Mouse (Mus musculus): ENCODE measurements around the gene Uba52. TPM values are rescaled to one million over a fixed set of nuclear protein-coding genes. Genes with fewer than 3 reads are reported as not detected.

The Uba52 gene
- polyA plus RNA-seq, 1 experiment from 2014 or later, result 891 TPM

GRCm38 (mm10) chr8:70476333-70477268 is 34.0 kb downstream of the Uba52 start, which contains the start of gene Klhl26:
Gene Klhl26 (minus strand): TSS chr8:70476968.
- Histone ChIP-seq H3K36me3 (no peaks in the 10 kb centered on the region), H3K9me3 (no peaks in the 10 kb centered on the region), H3K27ac (peak within 1 kb of the TSS; percentile 80), H3K9ac (replicated peaks) (peak within 1 kb of the TSS; percentile 88), H3K4me3 (replicated peaks) (peak within 1 kb of the TSS; percentile 87), H3K4me1 (replicated peaks) (peaks cover 9% of the 10 kb centered on the region), H3K27me3 (peaks cover 4% of the 10 kb centered on the region), H3K4me2 (peak within 1 kb of the TSS; percentile 92)
- peak; percentile 79 for ATAC-seq (ENCODE audit: insufficient number of reproducible peaks, insufficient read depth, low FRiP score, low TSS enrichment, low read depth)
- WGBS, result under 1% methylated on average over 53 of the region's 53 CpGs

DNA sequence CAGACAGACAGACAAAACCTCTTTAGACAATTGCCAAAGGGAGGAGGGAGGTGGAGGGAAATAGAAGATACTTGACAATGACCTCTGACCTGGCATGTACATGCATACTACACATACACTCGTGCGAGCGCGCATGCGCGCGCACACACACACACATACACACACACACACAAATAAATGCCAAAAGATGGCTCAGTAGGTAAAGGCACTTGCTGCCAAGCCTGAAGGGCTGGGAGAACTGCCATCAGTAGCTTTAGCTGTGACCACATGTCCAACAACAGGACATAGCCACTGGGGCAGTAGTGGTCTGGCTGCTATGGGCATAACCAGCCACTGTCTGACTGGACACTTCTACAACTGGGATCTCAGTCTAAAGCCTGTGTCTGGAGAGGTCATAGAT is 38.7 kb downstream of the Uba52 start:
- no peaks in the 10 kb centered on the region; the same call in 1 of the 2 replicates for H3K36me3 ChIP-seq
- ATAC-seq (ENCODE audit: insufficient number of reproducible peaks, insufficient read depth, low FRiP score, low TSS enrichment, low read depth), result no peak
- H3K9ac ChIP-seq (replicated peaks), result no peak overlapping the region
- peaks cover 29% of the 10 kb centered on the region for H3K4me1 ChIP-seq (replicated peaks)
- no peaks in the 10 kb centered on the region for H3K9me3 ChIP-seq
- H3K27me3 ChIP-seq, result no peaks in the 10 kb centered on the region
- H3K4me3 ChIP-seq (replicated peaks), result no peak overlapping the region
- no peak overlapping the region for H3K4me2 ChIP-seq
- 98% methylated on average over 7 of the region's 7 CpGs for WGBS
- no peak overlapping the region for H3K27ac ChIP-seq

DNA sequence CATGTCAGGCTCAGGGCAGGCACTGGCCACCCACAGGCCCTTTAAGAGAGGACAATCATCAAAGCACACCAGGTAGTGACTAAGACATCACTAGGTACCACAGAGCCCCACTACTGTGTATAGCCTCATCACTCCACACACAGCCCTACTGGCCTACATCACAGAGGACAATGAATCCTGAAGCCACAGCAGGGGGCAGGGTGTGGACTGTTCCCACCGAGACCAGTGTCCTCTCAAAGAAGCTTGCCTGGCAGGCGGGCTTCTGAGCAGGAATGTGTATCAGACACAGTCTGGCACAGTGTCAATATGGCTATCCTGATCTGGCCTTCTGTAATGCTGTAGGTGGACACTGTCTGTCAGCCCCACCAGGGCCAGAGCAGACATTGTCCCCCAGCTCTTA is 40.7 kb downstream of the Uba52 start:
- Histone ChIP-seq H3K27ac (no peak overlapping the region), H3K4me2 (no peak overlapping the region), H3K27me3 (no peaks in the 10 kb centered on the region), H3K4me1 (replicated peaks) (peaks cover 23% of the 10 kb centered on the region), H3K36me3 (peaks cover 10% of the 10 kb centered on the region), H3K9ac (replicated peaks) (no peak overlapping the region), H3K9me3 (no peaks in the 10 kb centered on the region), H3K4me3 (replicated peaks) (no peak overlapping the region)
- 69% methylated on average over 2 of the region's 2 CpGs for WGBS
- ATAC-seq (ENCODE audit: insufficient number of reproducible peaks, insufficient read depth, low FRiP score, low TSS enrichment, low read depth), result 0 out of 2 replicates have a peak, but pooled peaks have one; percentile 40

GRCm38 (mm10) chr8:70469295-70469916 is 41.2 kb downstream of the Uba52 start:
- Histone ChIP-seq H3K36me3 (peaks cover 10% of the 10 kb centered on the region), H3K9ac (replicated peaks) (no peak overlapping the region), H3K9me3 (no peaks in the 10 kb centered on the region), H3K4me2 (no peak overlapping the region), H3K27me3 (no peaks in the 10 kb centered on the region), H3K27ac (no peak overlapping the region), H3K4me3 (replicated peaks) (no peak overlapping the region), H3K4me1 (replicated peaks) (peaks cover 23% of the 10 kb centered on the region)
- no peak for ATAC-seq (ENCODE audit: insufficient number of reproducible peaks, insufficient read depth, low FRiP score, low TSS enrichment, low read depth)
- 70% methylated on average over 10 of the region's 10 CpGs for WGBS

GRCm38 (mm10) chr8:70468733-70469132 is 41.9 kb downstream of the Uba52 start:
- ATAC-seq (ENCODE audit: insufficient number of reproducible peaks, insufficient read depth, low FRiP score, low TSS enrichment, low read depth), result no peak
- H3K27me3 ChIP-seq, result no peaks in the 10 kb centered on the region
- H3K36me3 ChIP-seq, result peaks cover 10% of the 10 kb centered on the region
- no peaks in the 10 kb centered on the region for H3K9me3 ChIP-seq
- no peak overlapping the region for H3K9ac ChIP-seq (replicated peaks)
- no peak overlapping the region for H3K27ac ChIP-seq
- H3K4me3 ChIP-seq (replicated peaks), result no peak overlapping the region
- peaks cover 24% of the 10 kb centered on the region for H3K4me1 ChIP-seq (replicated peaks)
- 88% methylated on average over 4 of the region's 4 CpGs for WGBS
- H3K4me2 ChIP-seq, result no peak overlapping the region

DNA sequence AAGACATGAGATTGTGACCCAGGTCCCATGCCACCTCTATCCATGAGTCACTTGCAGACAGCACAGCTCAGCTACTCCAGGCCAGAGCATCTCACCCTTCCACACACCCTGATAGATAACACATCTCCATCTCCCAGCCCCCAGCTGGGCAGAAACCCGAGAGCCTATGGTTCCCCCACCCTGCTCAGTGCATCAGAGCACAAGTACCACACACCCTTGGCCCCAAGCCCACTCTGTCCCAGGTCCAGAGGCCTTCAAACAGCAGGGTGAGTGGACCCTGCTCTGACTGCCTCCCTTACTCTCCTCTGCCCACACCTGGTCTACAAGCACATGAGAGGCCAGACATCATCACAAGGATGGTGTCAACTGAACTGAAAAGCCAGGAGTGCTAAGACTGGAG is 42.7 kb downstream of the Uba52 start:
- Histone ChIP-seq H3K4me2 (no peak overlapping the region), H3K9ac (replicated peaks) (no peak overlapping the region), H3K27me3 (no peaks in the 10 kb centered on the region), H3K27ac (no peak overlapping the region), H3K4me1 (replicated peaks) (peaks cover 31% of the 10 kb centered on the region), H3K4me3 (replicated peaks) (no peak overlapping the region), H3K36me3 (peaks cover 10% of the 10 kb centered on the region), H3K9me3 (no peaks in the 10 kb centered on the region)
- ATAC-seq (ENCODE audit: insufficient number of reproducible peaks, insufficient read depth, low FRiP score, low TSS enrichment, low read depth), result no peak
- 71% methylated on average over 1 of the region's 1 CpGs for WGBS

GRCm38 (mm10) chr8:70467229-70467725 is 43.3 kb downstream of the Uba52 start:
- Histone ChIP-seq H3K27me3 (no peaks in the 10 kb centered on the region), H3K4me3 (replicated peaks) (no peak overlapping the region), H3K4me1 (replicated peaks) (peaks cover 37% of the 10 kb centered on the region), H3K27ac (peak overlapping the region; percentile 20; the same call in 1 of the 2 replicates), H3K9me3 (no peaks in the 10 kb centered on the region), H3K9ac (replicated peaks) (no peak overlapping the region), H3K4me2 (no peak overlapping the region), H3K36me3 (peaks cover 10% of the 10 kb centered on the region)
- WGBS, result 71% methylated on average over 5 of the region's 5 CpGs
- ATAC-seq (ENCODE audit: insufficient number of reproducible peaks, insufficient read depth, low FRiP score, low TSS enrichment, low read depth), result no peak

- Histone ChIP-seq H3K9me3 (no peaks in the 10 kb centered on the region), H3K9ac (replicated peaks) (no peak overlapping the region), H3K4me3 (replicated peaks) (no peak overlapping the region), H3K36me3 (peaks cover 10% of the 10 kb centered on the region), H3K27me3 (no peaks in the 10 kb centered on the region), H3K27ac (0 out of 2 replicates have a peak overlapping the region, but pooled peaks have one; percentile 50), H3K4me2 (no peak overlapping the region), H3K4me1 (replicated peaks) (peaks cover 42% of the 10 kb centered on the region)
- 61% methylated on average over 11 of the region's 11 CpGs for WGBS
- ATAC-seq (ENCODE audit: insufficient number of reproducible peaks, insufficient read depth, low FRiP score, low TSS enrichment, low read depth), result no peak
Observed at GRCm38 (mm10) chr8:70466771-70467170, 43.8 kb downstream of the Uba52 start.

DNA sequence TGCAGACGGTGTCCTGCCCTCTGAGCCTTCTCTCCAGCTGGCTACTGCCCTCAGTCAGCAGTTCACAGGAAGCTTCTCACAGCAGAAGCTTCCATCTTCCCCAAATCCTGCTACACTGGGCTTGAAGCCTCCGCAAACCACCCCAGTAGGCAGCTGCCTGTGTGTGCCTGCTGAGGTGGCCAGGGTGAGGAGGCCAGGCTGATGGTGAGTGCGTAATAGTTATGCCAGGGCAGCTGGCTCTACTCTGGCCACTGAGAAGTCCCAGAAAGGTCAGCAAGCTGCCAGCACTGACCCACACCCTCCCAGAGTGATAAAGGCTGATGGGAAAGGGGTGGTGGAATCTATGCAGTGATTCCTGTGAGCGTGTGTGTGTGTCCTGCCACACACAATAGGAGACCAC is 44.3 kb downstream of the Uba52 start:
- H3K9me3 ChIP-seq, result no peaks in the 10 kb centered on the region
- no peaks in the 10 kb centered on the region for H3K27me3 ChIP-seq
- H3K4me3 ChIP-seq (replicated peaks), result no peak overlapping the region
- 0 out of 2 replicates have a peak overlapping the region, but pooled peaks have one; percentile 12 for H3K9ac ChIP-seq (replicated peaks)
- WGBS, result 87% methylated on average over 4 of the region's 4 CpGs
- H3K27ac ChIP-seq, result 0 out of 2 replicates have a peak overlapping the region, but pooled peaks have one; percentile 50
- H3K4me1 ChIP-seq (replicated peaks), result peaks cover 45% of the 10 kb centered on the region
- peaks cover 10% of the 10 kb centered on the region for H3K36me3 ChIP-seq
- H3K4me2 ChIP-seq, result no peak overlapping the region
- no peak for ATAC-seq (ENCODE audit: insufficient number of reproducible peaks, insufficient read depth, low FRiP score, low TSS enrichment, low read depth)

DNA sequence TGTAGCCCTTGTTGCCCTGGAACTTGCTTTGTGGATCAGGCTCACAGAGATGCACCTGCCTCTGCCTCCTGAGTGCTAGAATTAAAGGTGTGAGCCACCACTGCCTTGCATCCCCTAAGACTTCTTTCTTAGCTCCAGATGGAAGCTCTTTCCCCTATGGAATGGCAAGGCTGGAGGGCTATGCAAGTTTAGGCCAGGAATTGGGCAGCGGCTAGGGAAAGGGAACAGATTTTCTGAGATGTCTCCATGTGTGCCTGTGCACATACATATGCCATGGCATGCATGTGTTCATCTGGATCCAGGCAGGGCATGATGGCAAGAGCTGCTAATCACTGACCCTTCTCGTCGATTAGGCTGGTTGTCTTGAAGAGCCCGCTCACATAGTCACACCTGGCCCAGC is 44.9 kb downstream of the Uba52 start:
- H3K4me1 ChIP-seq (replicated peaks), result peaks cover 45% of the 10 kb centered on the region
- H3K9me3 ChIP-seq, result no peaks in the 10 kb centered on the region
- 96% methylated on average over 4 of the region's 4 CpGs for WGBS
- H3K27me3 ChIP-seq, result no peaks in the 10 kb centered on the region
- H3K4me2 ChIP-seq, result no peak overlapping the region
- no peak overlapping the region for H3K27ac ChIP-seq
- peaks cover 10% of the 10 kb centered on the region for H3K36me3 ChIP-seq
- no peak overlapping the region for H3K9ac ChIP-seq (replicated peaks)
- ATAC-seq (ENCODE audit: insufficient number of reproducible peaks, insufficient read depth, low FRiP score, low TSS enrichment, low read depth), result no peak
- no peak overlapping the region for H3K4me3 ChIP-seq (replicated peaks)

DNA sequence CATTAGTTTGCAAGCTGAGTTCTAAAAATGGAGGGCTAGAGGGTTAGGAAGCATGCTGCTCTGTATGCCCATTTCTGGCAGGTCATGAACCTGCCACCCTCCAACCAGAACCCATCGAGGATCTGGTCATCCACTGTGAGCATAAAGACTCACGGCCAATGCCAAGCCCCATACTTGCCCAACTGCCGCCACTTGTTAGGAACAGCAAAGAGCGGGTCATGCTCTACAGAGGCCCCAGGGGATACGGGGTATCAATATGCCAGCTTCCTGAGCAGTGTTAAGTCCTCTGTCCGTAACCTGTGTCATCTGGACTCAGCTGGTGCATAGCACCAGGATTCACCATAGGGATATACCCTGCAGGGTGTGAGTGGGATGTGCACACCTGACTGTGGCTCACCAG is 46.4 kb downstream of the Uba52 start:
- Histone ChIP-seq H3K4me3 (replicated peaks) (no peak overlapping the region), H3K27me3 (no peaks in the 10 kb centered on the region), H3K9me3 (peaks cover 9% of the 10 kb centered on the region; the same call in 1 of the 2 replicates), H3K27ac (no peak overlapping the region), H3K4me2 (no peak overlapping the region), H3K36me3 (peaks cover 17% of the 10 kb centered on the region), H3K4me1 (replicated peaks) (peaks cover 37% of the 10 kb centered on the region), H3K9ac (replicated peaks) (no peak overlapping the region)
- no peak for ATAC-seq (ENCODE audit: insufficient number of reproducible peaks, insufficient read depth, low FRiP score, low TSS enrichment, low read depth)
- WGBS, result 91% methylated on average over 6 of the region's 6 CpGs
